Mouse (Mus musculus) left cerebral cortex, adult 2 months (tissue): ENCODE results near the gene Rere. TPM values are rescaled to one million over a fixed set of nuclear protein-coding genes. Genes with fewer than 3 reads are reported as not detected.

Experiments
- DNase-seq, 2 experiments: peaks; one replicate each; pipeline ENCODE4 v3.0.0; 2021 to 2022; ENCODE audit warnings: low spot score in 2 of 2, mixed read lengths in 1 of 2; ENCODE audit errors: extremely low spot score in 1 of 2
- H3K27ac ChIP-seq: fragments of 200-600 bp; 2 replicates; pipeline ENCODE4 v1.8.1; 2022
- H3K4me3 ChIP-seq: fragments of 200-600 bp; 2 replicates; pipeline ENCODE4 v1.8.1; 2022
- CTCF ChIP-seq: fragments of 200-600 bp; IDR thresholded peaks from 2 replicates; pipeline ENCODE4 v1.8.1; 2022; ENCODE audit warnings: antibody characterized with exemption, mild to moderate bottlenecking, moderate library complexity
- intact Hi-C: fragments of 180-260 bp; cut with DNase I; formaldehyde crosslinking; loops from one replicate; pipeline ENCODE4 v1.15.1; 2025
- total RNA-seq, 2 experiments: library from RNA; stranded (reverse); gene quantifications; 2 replicates each; pipeline ENCODE4 v1.2.3; 2021

Gene Rere
- total RNA-seq, 2 experiments from 2014 or later: 113 to 125 TPM

GRCm38 (mm10) chr4:150636635-150637034 lies 355.2 kb downstream of the Rere start:
- no peak overlapping the region for H3K4me3 ChIP-seq
- DNase-seq: no peak
- TF ChIP-seq CTCF: no peak
- intact Hi-C loops: no loop called here
- H3K27ac ChIP-seq: no peak overlapping the region

- DNase-seq: no peak
- Histone ChIP-seq H3K4me3 (no peak overlapping the region), H3K27ac (no peak overlapping the region)
- intact Hi-C loops: no loop called here
- TF ChIP-seq CTCF: no peak
Observed at GRCm38 (mm10) chr4:150644299-150644698, 362.9 kb downstream of the Rere start.

GRCm38 (mm10) chr4:150649327-150649726 lies 367.9 kb downstream of the Rere start:
- TF ChIP-seq CTCF: no peak
- H3K4me3 ChIP-seq: no peak overlapping the region
- intact Hi-C loops: no loop called here

GRCm38 (mm10) chr4:150651390-150652277 lies 370.2 kb downstream of the Rere start, which contains the start of gene Slc45a1:
Slc45a1 (minus strand) TSS chr4:150652174.
- peak; percentile 57 to 61 for DNase-seq
- intact Hi-C loops: no loop called here
- Histone ChIP-seq H3K27ac (peak within 1 kb of the TSS; percentile 91), H3K4me3 (peak within 1 kb of the TSS; percentile 73)
- TF ChIP-seq CTCF: no peak; the same call in none of the 2 replicates

More at GRCm38 (mm10) chr4:150649327-150649726, 367.9 kb downstream of the Rere start:
- H3K27ac ChIP-seq: no peak overlapping the region
- no peak for DNase-seq

- intact Hi-C loops: no loop called here
- no peak for DNase-seq
Observed at GRCm38 (mm10) chr4:150653072-150653599, 371.7 kb downstream of the Rere start.

GRCm38 (mm10) chr4:150655989-150656388 lies 374.5 kb downstream of the Rere start:
- no peak overlapping the region for H3K4me3 ChIP-seq

More at GRCm38 (mm10) chr4:150653072-150653599, 371.7 kb downstream of the Rere start:
- H3K4me3 ChIP-seq: no peak overlapping the region
- H3K27ac ChIP-seq: no peak overlapping the region
- TF ChIP-seq CTCF: no peak

GRCm38 (mm10) chr4:150656504-150656903 lies 375.1 kb downstream of the Rere start:
- intact Hi-C loops: loop anchor here (1.0 to 5.0 kb wide), 3 partner anchors 196 to 311 kb away; partner anchors contain the start of gene Errfi1
- Histone ChIP-seq H3K27ac (no peak overlapping the region), H3K4me3 (no peak overlapping the region)
- TF ChIP-seq CTCF: peak; percentile 38
- DNase-seq: no peak

More at GRCm38 (mm10) chr4:150655989-150656388, 374.5 kb downstream of the Rere start:
- intact Hi-C loops: loop anchor here (1.0 to 5.0 kb wide), 3 partner anchors 196 to 311 kb away; partner anchors contain the start of gene Errfi1
- TF ChIP-seq CTCF: peak; percentile 95
- peak; percentile 81 to 88 for DNase-seq
- no peak overlapping the region for H3K27ac ChIP-seq

- no peak for DNase-seq
- TF ChIP-seq CTCF: peak; percentile 48
- intact Hi-C loops: loop anchor here (5.0 kb wide), 2 partner anchors 192 to 307 kb away; partner anchors contain the start of gene Errfi1
- no peak overlapping the region for H3K4me3 ChIP-seq
- no peak overlapping the region for H3K27ac ChIP-seq
Observed at GRCm38 (mm10) chr4:150659926-150660610, 378.6 kb downstream of the Rere start.

GRCm38 (mm10) chr4:150661886-150662285 lies 380.4 kb downstream of the Rere start:
- intact Hi-C loops: no loop called here
- Histone ChIP-seq H3K4me3 (no peak overlapping the region), H3K27ac (no peak overlapping the region)
- DNase-seq: no peak
- no peak for TF ChIP-seq CTCF

- Histone ChIP-seq H3K27ac (no peak overlapping the region), H3K4me3 (no peak overlapping the region)
- DNase-seq: no peak
- TF ChIP-seq CTCF: peak; percentile 52
- intact Hi-C loops: no loop called here
Observed at GRCm38 (mm10) chr4:150663192-150663591, 381.7 kb downstream of the Rere start.

GRCm38 (mm10) chr4:150664726-150665125 lies 383.3 kb downstream of the Rere start:
- intact Hi-C loops: no loop called here
- peak; percentile 22 for TF ChIP-seq CTCF
- H3K4me3 ChIP-seq: no peak overlapping the region

More at GRCm38 (mm10) chr4:150664726-150665125, 383.3 kb downstream of the Rere start:
- no peak for DNase-seq
- no peak overlapping the region for H3K27ac ChIP-seq
